ENCODE assay signal across 1 mouse cellular context in genomic region chr19:13828447-13828846, GRCm38 (mm10).
TF ChIP-seq lines count a peak whose summit lies in the region.

No protein-coding gene starts in this region.

TF ChIP-seq in CH12.LX, 34 proteins besides CTCF, POLR2A, EP300 and RAD21:
- TF ChIP-seq HCFC1 (IDR thresholded peaks at IDR 0.05; ENCODE audit: low read depth, low read length) (no peak), BHLHE40 (IDR thresholded peaks at IDR 0.05; ENCODE audit: low read depth, low read length) (peak; percentile 51; the same call in 1 of the 2 replicates), MAFK (IDR thresholded peaks at IDR 0.05; ENCODE audit: insufficient replicate concordance, low read length) (no peak), ETS1 (conservative IDR thresholded peaks at IDR 0.05; ENCODE audit: low read depth, low read length) (peak; percentile 44), TCF12 (IDR thresholded peaks at IDR 0.05; ENCODE audit: low read depth, low read length) (no peak), ZMIZ1 (IDR thresholded peaks at IDR 0.05; ENCODE audit: low read depth, low read length) (no peak), PAX5 (IDR thresholded peaks at IDR 0.05; ENCODE audit: low read length) (no peak), CHD1 (IDR thresholded peaks at IDR 0.05; ENCODE audit: low read depth, low read length) (no peak), MEF2A (IDR thresholded peaks at IDR 0.05; ENCODE audit: borderline replicate concordance, low read depth, low read length) (no peak), SIN3A (IDR thresholded peaks at IDR 0.05; ENCODE audit: low read length) (no peak), USF1 (IDR thresholded peaks at IDR 0.05; ENCODE audit: low read depth, low read length) (no peak), ZNF384 (IDR thresholded peaks at IDR 0.05; ENCODE audit: low read depth, low read length) (peak; percentile 70)
